ENCODE assay signal across 23 mouse cellular contexts in the genomic region with DNA sequence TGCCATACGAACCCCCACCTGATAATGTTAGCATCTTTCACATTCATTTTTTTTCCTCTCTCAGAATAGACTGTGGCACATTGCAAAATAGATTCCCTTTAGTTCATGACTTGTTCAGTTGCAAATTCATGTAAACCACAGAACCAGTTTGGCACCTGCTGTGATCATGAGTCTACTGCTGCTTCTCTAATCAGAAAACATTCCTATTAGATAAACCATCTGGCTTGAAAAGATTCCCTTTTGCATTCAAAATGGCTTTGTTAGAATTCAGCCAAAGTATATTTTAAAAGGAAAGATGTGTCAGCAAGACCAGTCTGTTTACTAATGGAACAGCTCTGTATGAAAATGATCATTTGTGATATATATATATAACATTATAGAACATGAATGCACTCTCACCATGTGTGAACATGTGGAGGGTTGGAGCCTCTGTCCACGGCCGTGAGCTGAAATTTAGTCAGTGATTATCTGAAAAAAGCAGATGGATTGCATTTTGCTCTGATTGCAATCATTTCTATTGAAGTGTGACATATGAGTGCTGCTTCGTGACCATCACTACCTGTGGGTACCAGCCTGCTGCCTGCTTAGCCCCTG.
DNase-seq lines count a peak whose midpoint lies in the region; ATAC-seq lines count a peak whose summit lies in the region.
"Had no signal": no experiment of that assay in that cellular context is flagged by ENCODE, and none has a peak within 500 bp of the region (broad histone marks: within the 10 kb centered on the region; RNA-seq: fewer than 3 reads in every experiment).

No protein-coding gene starts in this region.

- no peak overlapping the region for H3K27ac ChIP-seq in midbrain, embryonic 13.5 days
- H3K27ac ChIP-seq in midbrain, embryonic 16.5 days (ENCODE audit: low read length): no peak overlapping the region
- H3K27ac ChIP-seq: embryonic facial prominence, embryonic 15.5 days had no signal

- ATAC-seq in midbrain, embryonic 13.5 days: 0 out of 2 replicates have a peak, but pooled peaks have one; percentile 34
- no peak for ATAC-seq in midbrain, embryonic 16.5 days
- ATAC-seq: lung, postnatal 0 days; Patski had no signal

- H3K36me3 ChIP-seq in midbrain, embryonic 13.5 days: no peaks in the 10 kb centered on the region
- H3K36me3 ChIP-seq in midbrain, embryonic 16.5 days (ENCODE audit: control insufficient read depth, insufficient read depth, low read length): no peaks in the 10 kb centered on the region
- H3K36me3 ChIP-seq: embryonic facial prominence, embryonic 15.5 days; heart, embryonic 12.5 days had no signal

- H3K9ac ChIP-seq in midbrain, embryonic 13.5 days (replicated peaks): no peak overlapping the region
- H3K9ac ChIP-seq in midbrain, embryonic 16.5 days (ENCODE audit: low read depth, low read length): no peak overlapping the region
- H3K9ac ChIP-seq: embryonic facial prominence, embryonic 15.5 days; heart, embryonic 12.5 days had no signal

- no peak overlapping the region for H3K4me3 ChIP-seq in midbrain, embryonic 13.5 days (replicated peaks)
- H3K4me3 ChIP-seq in midbrain, embryonic 16.5 days (ENCODE audit: low read depth, low read length): no peak overlapping the region
- H3K4me3 ChIP-seq: embryonic facial prominence, embryonic 15.5 days; heart, embryonic 12.5 days had no signal

- 63% methylated on average over 4 of the region's 4 CpGs for WGBS in midbrain, embryonic 13.5 days
- 62% methylated on average over 4 of the region's 4 CpGs for WGBS in midbrain, embryonic 16.5 days

- no peaks in the 10 kb centered on the region for H3K4me1 ChIP-seq in midbrain, embryonic 13.5 days (replicated peaks)
- no peaks in the 10 kb centered on the region for H3K4me1 ChIP-seq in midbrain, embryonic 16.5 days (ENCODE audit: control insufficient read depth, insufficient read depth, low read length)
- H3K4me1 ChIP-seq: embryonic facial prominence, embryonic 15.5 days; heart, embryonic 12.5 days had no signal

- H3K4me2 ChIP-seq in midbrain, embryonic 13.5 days (replicated peaks): no peak overlapping the region
- no peak overlapping the region for H3K4me2 ChIP-seq in midbrain, embryonic 16.5 days (ENCODE audit: low read length)
- H3K4me2 ChIP-seq: embryonic facial prominence, embryonic 15.5 days; heart, embryonic 12.5 days had no signal

- intact Hi-C loops in left cerebral cortex, postnatal 14 days (cut with DNase I): no loop called here

- H3K9me3 ChIP-seq in midbrain, embryonic 13.5 days: no peaks in the 10 kb centered on the region
- no peaks in the 10 kb centered on the region for H3K9me3 ChIP-seq in midbrain, embryonic 16.5 days (replicated peaks; ENCODE audit: control insufficient read depth, low read length, poor library complexity, severe bottlenecking)
- H3K9me3 ChIP-seq: embryonic facial prominence, embryonic 15.5 days; heart, embryonic 12.5 days had no signal

- H3K27me3 ChIP-seq in midbrain, embryonic 13.5 days: no peaks in the 10 kb centered on the region
- H3K27me3 ChIP-seq in midbrain, embryonic 16.5 days (ENCODE audit: control insufficient read depth, insufficient read depth, low read depth, low read length): no peaks in the 10 kb centered on the region
- H3K27me3 ChIP-seq: embryonic facial prominence, embryonic 15.5 days; heart, embryonic 12.5 days; Patski had no signal

- DNase-seq in cerebellum, postnatal 10 days: peak; percentile 6 to 16
- no peak for DNase-seq in cerebellum, adult 18-20 months
- DNase-seq in layer of hippocampus, adult 18-20 months (ENCODE audit: low spot score in 2 of 2): peak; percentile 25 to 75
- DNase-seq in telencephalon, adult 2 months (ENCODE audit: low read depth, low spot score): peak; percentile 55
- DNase-seq in adrenal gland, adult 18-20 months (ENCODE audit: low spot score in 2 of 2): no peak
- no peak for DNase-seq in left cerebral cortex, postnatal 14 days (ENCODE audit: low spot score in 2 of 2)
- DNase-seq: adrenal gland, postnatal 10 days; cerebellum, adult 11 months; cerebellum, postnatal 25 days; heart, adult 11 months; heart, postnatal 14 days; kidney, adult 8-10 months; kidney, postnatal 25 days; left cerebral cortex, postnatal 4 days; liver; right cerebral cortex, adult 18-20 months; thymus, postnatal 14 days had no signal

Comparison
In these comparisons a context has a peak if more than half of its experiments do, and no peak if none do; other contexts are left out.
1. DNase-seq: peak in cerebellum, postnatal 10 days (2 of 2), layer of hippocampus, adult 18-20 months (2 of 2) and telencephalon, adult 2 months (single experiment); none in cerebellum, adult 18-20 months (0 of 2), adrenal gland, adult 18-20 months (0 of 2) and left cerebral cortex, postnatal 14 days (0 of 2).